15 mouse cellular contexts compared by ENCODE assay signal in genomic region chr12:56160736-56161135, GRCm38 (mm10).
"Had no signal": no experiment of that assay in that cellular context is flagged by ENCODE, and none has a peak within 500 bp of the region (broad histone marks: within the 10 kb centered on the region; RNA-seq: fewer than 3 reads in every experiment).

No protein-coding gene starts in this region.

- DNase-seq: heart, postnatal 14 days; heart, postnatal 36 days; heart, postnatal 4 days; kidney, adult 11 months; kidney, adult 18-20 months; kidney, adult 2 months; kidney, adult 8-10 months; kidney, adult 9 months; kidney, postnatal 10 days; kidney, postnatal 14 days; kidney, postnatal 25 days; kidney, postnatal 36 days; kidney, postnatal 4 days; layer of hippocampus, adult 9-11 months; layer of hippocampus, postnatal 36 days had no signal
